Comparison of ENCODE assay signal across 8 mouse cellular contexts in genomic region chr16:17921325-17922162, GRCm38 (mm10). TPM values are rescaled to one million over a fixed set of nuclear protein-coding genes. Genes with fewer than 3 reads are reported as not detected.
A peak's percentile ranks its signal among the peaks of the same experiment; 100 is the strongest.
DNase-seq lines count a peak whose midpoint lies in the region; ATAC-seq lines count a peak whose summit lies in the region.

No protein-coding gene starts in this region.

- DNase-seq in adipocyte (ENCODE audit: low spot score) = peak; percentile 99
- peak; percentile 99 for DNase-seq in embryo, embryonic 10 days (ENCODE audit: low spot score)
- peak; percentile 94 for DNase-seq in gastrocnemius, postnatal 10 days
- peak; percentile 97 to 98 for DNase-seq in left cerebral cortex, postnatal 10 days (ENCODE audit: extremely low spot score in 1 of 2, low spot score in 2 of 2)
- peak; percentile 95 for DNase-seq in right cerebral cortex, postnatal 25 days
- peak; percentile 90 to 96 for DNase-seq in urinary bladder, postnatal 4 days (ENCODE audit: low spot score in 2 of 2)

- ATAC-seq in inflammation-experienced regulatory T-cells, adult 6 months = peak; percentile 99
- peak; percentile 93 for ATAC-seq in megakaryocyte-erythroid progenitor cell, adult 5-6 weeks (replicated peaks; ENCODE audit: low FRiP score, low TSS enrichment, poor library complexity, severe bottlenecking)

- intact Hi-C loops in left cerebral cortex, postnatal 10 days (cut with DNase I) = loop anchor here (10.0 kb wide), 1 partner anchor 293 kb away; the partner anchor contains the start of gene Ccdc188

RNA-seq across cellular contexts. Expression of gene Slc25a1, which starts 6.5 kb away (rescaled TPM):
- 10 to 100 TPM in 1 of 2 experiments, 1 to 10 TPM in 1; 9.9 to 11.5 TPM for total RNA-seq in gastrocnemius, postnatal 10 days (2021)
- polyA plus RNA-seq in inflammation-experienced regulatory T-cells, adult 6 months (2017; shearing (Covaris generic)) = 10 to 100 TPM in 1 of 3 experiments, 1 to 10 TPM in 2; 4.4 to 12.6 (median 8.2) TPM
- 10 to 100 TPM; 70.0 to 79.6 TPM for total RNA-seq in left cerebral cortex, postnatal 10 days (2021)
- total RNA-seq in megakaryocyte-erythroid progenitor cell, adult 5-6 weeks (2014; fragmentation: Nextera tagmentation) = 76.4 and 85.0 TPM in 2 replicates
- total RNA-seq in megakaryocyte-erythroid progenitor cell, adult 5-6 weeks (2017) = 58.9 and 102 TPM in 2 replicates

RNA-seq across cellular contexts. Expression of gene Gsc2, which starts 6.7 kb away (rescaled TPM):
- total RNA-seq in gastrocnemius, postnatal 10 days (2021) = not detected
- polyA plus RNA-seq in inflammation-experienced regulatory T-cells, adult 6 months (2017; shearing (Covaris generic)) = not detected
- not detected for total RNA-seq in left cerebral cortex, postnatal 10 days (2021)
- total RNA-seq in megakaryocyte-erythroid progenitor cell, adult 5-6 weeks (2014; fragmentation: Nextera tagmentation) = not detected in 2 replicates
- not detected in 2 replicates for total RNA-seq in megakaryocyte-erythroid progenitor cell, adult 5-6 weeks (2017)

RNA-seq across cellular contexts. Expression of gene Ess2, which starts 10.4 kb away (rescaled TPM):
- 10 to 100 TPM; 11.0 to 13.8 TPM for total RNA-seq in gastrocnemius, postnatal 10 days (2021)
- polyA plus RNA-seq in inflammation-experienced regulatory T-cells, adult 6 months (2017; shearing (Covaris generic)) = 10 to 100 TPM; 29.9 to 45.9 (median 39.7) TPM
- total RNA-seq in left cerebral cortex, postnatal 10 days (2021) = 10 to 100 TPM; 33.0 to 34.3 TPM
- total RNA-seq in megakaryocyte-erythroid progenitor cell, adult 5-6 weeks (2014; fragmentation: Nextera tagmentation) = 21.1 and 23.2 TPM in 2 replicates
- 16.6 and 21.0 TPM in 2 replicates for total RNA-seq in megakaryocyte-erythroid progenitor cell, adult 5-6 weeks (2017)

RNA-seq across cellular contexts. Expression of gene Tssk2, which starts 23.1 kb away (rescaled TPM):
- total RNA-seq in gastrocnemius, postnatal 10 days (2021) = not detected
- polyA plus RNA-seq in inflammation-experienced regulatory T-cells, adult 6 months (2017; shearing (Covaris generic)) = under 1 TPM in 1 of 3 experiments, not detected in 2; 0.43 TPM
- not detected for total RNA-seq in left cerebral cortex, postnatal 10 days (2021)
- total RNA-seq in megakaryocyte-erythroid progenitor cell, adult 5-6 weeks (2014; fragmentation: Nextera tagmentation) = not detected in 2 replicates
- total RNA-seq in megakaryocyte-erythroid progenitor cell, adult 5-6 weeks (2017) = 0.47 TPM in 1 of 2 replicates, not detected in the other

RNA-seq across cellular contexts. Expression of gene Dgcr2, which starts 23.2 kb away (rescaled TPM):
- total RNA-seq in gastrocnemius, postnatal 10 days (2021) = 10 to 100 TPM; 36.7 to 40.4 TPM
- polyA plus RNA-seq in inflammation-experienced regulatory T-cells, adult 6 months (2017; shearing (Covaris generic)) = 10 to 100 TPM; 16.4 to 21.8 (median 19.9) TPM
- 100 to 1,000 TPM; 106 to 107 TPM for total RNA-seq in left cerebral cortex, postnatal 10 days (2021)
- 32.7 and 36.4 TPM in 2 replicates for total RNA-seq in megakaryocyte-erythroid progenitor cell, adult 5-6 weeks (2014; fragmentation: Nextera tagmentation)
- 35.1 and 55.7 TPM in 2 replicates for total RNA-seq in megakaryocyte-erythroid progenitor cell, adult 5-6 weeks (2017)

Comparison
In these comparisons a context has a peak if more than half of its experiments do, and no peak if none do; other contexts are left out.
1. Peak in every context shown above with its lines: DNase-seq and ATAC-seq.
2. RNA of gene Slc25a1, which starts 6.5 kb away (total RNA-seq): 58.9 to 102 TPM in megakaryocyte-erythroid progenitor cell, adult 5-6 weeks and 70.0 to 79.6 TPM in left cerebral cortex, postnatal 10 days; 9.9 to 11.5 TPM in gastrocnemius, postnatal 10 days; every median in the first group is over 4 times any median in the second.